Mouse (Mus musculus): ENCODE data around the gene Ccdc15.

GRCm38 (mm10) chr9:37230486-37231195, 117.6 kb downstream of the Ccdc15 start:
- no peak for TF ChIP-seq CTCF (IDR thresholded peaks at IDR 0.05; ENCODE audit: extremely low read depth, insufficient read length, insufficient replicate concordance, low read depth, low read length)
- TF ChIP-seq POLR2A (IDR thresholded peaks at IDR 0.05; ENCODE audit: low read depth, low read length): no peak

Data from small intestine, adult 2 months (tissue).